Mouse (Mus musculus) stomach, postnatal 0 days (tissue): ENCODE measurements around the gene Fxyd7.

Source experiments
- CTCF ChIP-seq: IDR thresholded peaks from 2 replicates; pipeline ENCODE4 v1.5.1; 2016; ENCODE audit warnings: antibody characterized with exemption, low read depth, mild to moderate bottlenecking, moderate library complexity
- EP300 ChIP-seq: optimal IDR thresholded peaks from 2 replicates; pipeline ENCODE3; 2016; ENCODE audit warnings: antibody characterized with exemption

GRCm38 (mm10) chr7:31096892-31097564 is 45.8 kb upstream of the Fxyd7 start:
- no peak for TF ChIP-seq CTCF
- no peak for TF ChIP-seq EP300
